Mouse (Mus musculus): ENCODE results near the gene Ercc6l2.

GRCm38 (mm10) chr13:63798677-63799076, 16.4 kb upstream of the Ercc6l2 start:
- TF ChIP-seq CTCF (IDR thresholded peaks at IDR 0.05; ENCODE audit: borderline replicate concordance, control insufficient read depth, extremely low read depth, insufficient read depth, low read length, poor library complexity) (no peak), POLR2A (IDR thresholded peaks at IDR 0.05; ENCODE audit: control insufficient read depth, extremely low read depth, insufficient read depth, low read length, poor library complexity) (no peak)
